Mouse (Mus musculus): ENCODE results near the gene Xdh.

- TF ChIP-seq MAFK (IDR thresholded peaks at IDR 0.05; ENCODE audit: insufficient read depth, low read depth, low read length) = no peak
- no peak for TF ChIP-seq ZC3H11A (IDR thresholded peaks at IDR 0.05; ENCODE audit: borderline replicate concordance, low read depth, low read length)
- TF ChIP-seq ZNF384 (IDR thresholded peaks at IDR 0.05; ENCODE audit: low read depth, low read length) = no peak
- no peak for TF ChIP-seq CHD2 (IDR thresholded peaks at IDR 0.05; ENCODE audit: low read depth, low read length)
Observed at GRCm38 (mm10) chr17:73893822-73894221, 56.2 kb downstream of the Xdh start.

All from ES-E14 (cell line).